Mouse (Mus musculus) ES-Bruce4 (cell line): ENCODE measurements around the gene Lpp. TPM values are rescaled to one million over a fixed set of nuclear protein-coding genes. Genes with fewer than 3 reads are reported as not detected.

ENCODE experiments used
- H3K27ac ChIP-seq: 2 replicates; pipeline ENCODE4 v1.5.1; 2012; ENCODE audit warnings: low read length, inconsistent platforms; ENCODE audit not compliant: insufficient read depth
- H3K27me3 ChIP-seq: 2 replicates; pipeline ENCODE4 v1.6.1; 2012; ENCODE audit warnings: mild to moderate bottlenecking, low read length, inconsistent platforms; ENCODE audit not compliant: control insufficient read depth, poor library complexity, insufficient read depth, severe bottlenecking
- H3K36me3 ChIP-seq: 2 replicates; pipeline ENCODE4 v1.6.1; 2012; ENCODE audit warnings: inconsistent platforms, mild to moderate bottlenecking, low read length, moderate library complexity; ENCODE audit not compliant: control insufficient read depth, poor library complexity, insufficient read depth, severe bottlenecking
- H3K4me1 ChIP-seq: one replicate; pipeline ENCODE4 v1.8.1; 2011; ENCODE audit warnings: low read length; ENCODE audit not compliant: control insufficient read depth, insufficient read depth
- H3K4me3 ChIP-seq: 2 replicates; pipeline ENCODE4 v1.5.1; 2011; ENCODE audit warnings: low read depth, mild to moderate bottlenecking, low read length
- H3K9ac ChIP-seq: 2 replicates; pipeline ENCODE4 v1.6.1; 2012; ENCODE audit warnings: low read depth, mild to moderate bottlenecking, inconsistent platforms; ENCODE audit not compliant: poor library complexity, severe bottlenecking
- H3K9me3 ChIP-seq: replicated peaks from 2 replicates; pipeline ENCODE4 v1.6.1; 2012; ENCODE audit warnings: mild to moderate bottlenecking, low read length, inconsistent platforms; ENCODE audit not compliant: control insufficient read depth, poor library complexity, insufficient read depth, severe bottlenecking
- CTCF ChIP-seq: IDR thresholded peaks from one replicate; pipeline ENCODE4 v1.8.1; 2011; ENCODE audit warnings: low read depth, low read length
- EP300 ChIP-seq: IDR thresholded peaks from 2 replicates; pipeline ENCODE4 v1.6.1; 2011; ENCODE audit warnings: low read depth, low read length; ENCODE audit not compliant: insufficient read depth
- POLR2A ChIP-seq: IDR thresholded peaks from one replicate; pipeline ENCODE4 v1.8.1; 2011; ENCODE audit warnings: low read length; ENCODE audit not compliant: insufficient read depth
- polyA plus RNA-seq: library from polyadenylated mRNA; stranded (reverse); fragments of >200 nt; gene quantifications from 2 replicates; pipeline ENCODE4 v1.2.4, GENCODE M21; 2011; ENCODE audit warnings: low read depth; ENCODE audit not compliant: missing spikeins, insufficient read depth, insufficient read length

Gene Lpp
- polyA plus RNA-seq, 1 experiment, result 48.5 TPM

DNA sequence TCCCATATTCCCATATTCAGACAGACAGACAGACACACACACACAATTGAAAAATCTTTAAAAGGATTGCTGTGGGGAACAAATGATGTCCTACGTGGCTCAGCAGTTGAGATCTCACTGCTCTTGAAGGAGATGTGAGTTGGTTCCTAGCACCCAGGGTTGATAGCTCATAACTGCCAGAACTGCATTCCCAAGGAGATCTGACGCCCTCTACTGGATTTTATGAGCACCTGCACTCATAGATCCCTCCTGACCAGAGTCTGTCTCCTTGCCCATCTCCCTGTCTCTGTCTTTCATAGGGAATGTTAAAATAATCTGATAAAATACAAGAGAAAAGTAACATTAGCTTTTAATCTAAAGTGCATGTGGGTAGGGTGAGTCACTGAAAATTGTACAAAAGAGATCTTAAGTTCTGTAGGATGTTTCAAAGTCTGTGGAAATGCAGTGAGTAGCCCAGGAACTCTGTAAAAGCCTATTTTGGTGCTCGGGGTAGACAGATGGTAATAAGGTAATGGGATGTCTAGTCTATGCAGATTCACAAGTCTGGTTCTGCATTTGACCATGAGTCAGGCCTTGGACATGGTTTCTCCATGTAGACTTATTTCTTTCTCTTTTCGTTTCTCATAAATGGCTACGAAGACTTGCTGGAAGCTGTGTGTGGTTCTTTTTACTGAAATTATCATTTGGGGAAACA is 429.0 kb downstream of the Lpp start:
- Histone ChIP-seq H3K9me3 (no peaks in the 10 kb centered on the region), H3K36me3 (no peaks in the 10 kb centered on the region), H3K9ac (no peak overlapping the region), H3K27ac (no peak overlapping the region), H3K4me3 (no peak overlapping the region), H3K27me3 (no peaks in the 10 kb centered on the region), H3K4me1 (no peaks in the 10 kb centered on the region)
- TF ChIP-seq EP300 (no peak), CTCF (peak; percentile 4)

DNA sequence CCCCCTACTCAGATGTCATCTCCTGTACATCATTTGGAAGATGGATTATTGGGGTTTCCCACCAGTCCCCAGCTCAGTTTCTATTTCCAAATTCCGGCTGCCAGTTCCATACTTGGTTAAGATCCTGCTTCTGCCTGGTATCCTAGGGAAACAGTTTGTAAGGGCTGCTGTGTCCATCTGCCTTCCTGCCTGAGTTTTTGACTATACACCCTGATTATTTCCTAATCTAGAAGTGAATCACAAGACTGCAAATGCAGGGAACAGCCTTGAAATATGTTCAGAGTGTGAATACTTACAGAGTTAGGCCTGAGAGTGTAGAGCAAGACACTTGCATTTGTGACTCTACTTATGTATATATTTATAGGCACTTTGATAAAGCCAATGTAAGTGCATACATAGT is 429.6 kb downstream of the Lpp start:
- Histone ChIP-seq H3K4me1 (no peaks in the 10 kb centered on the region), H3K27me3 (no peaks in the 10 kb centered on the region), H3K9ac (no peak overlapping the region), H3K9me3 (no peaks in the 10 kb centered on the region), H3K4me3 (no peak overlapping the region), H3K36me3 (no peaks in the 10 kb centered on the region), H3K27ac (no peak overlapping the region)
- TF ChIP-seq POLR2A (no peak), CTCF (no peak), EP300 (no peak)

DNA sequence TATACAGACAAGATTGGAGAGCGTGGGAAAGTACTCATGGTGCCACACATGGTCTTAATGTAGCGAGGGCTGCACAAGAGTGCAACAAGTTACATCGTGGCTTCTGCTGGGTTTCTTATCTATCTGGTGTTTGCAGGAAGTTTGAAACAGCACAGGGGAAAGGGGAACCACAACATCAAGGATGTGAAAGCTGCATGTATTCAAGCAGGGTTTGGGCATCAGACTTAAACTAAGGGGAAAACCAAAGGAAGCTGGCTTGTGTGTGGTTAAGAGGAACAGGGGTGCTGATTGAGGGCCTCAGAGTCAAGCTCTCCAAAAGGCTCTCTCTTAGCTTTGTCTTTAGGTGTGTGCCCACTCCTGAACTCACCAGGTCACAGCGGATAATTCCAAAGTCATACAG is 433.1 kb downstream of the Lpp start:
- Histone ChIP-seq H3K36me3 (no peaks in the 10 kb centered on the region), H3K9me3 (peaks cover 14% of the 10 kb centered on the region), H3K9ac (no peak overlapping the region), H3K27me3 (no peaks in the 10 kb centered on the region), H3K4me1 (no peaks in the 10 kb centered on the region), H3K27ac (no peak overlapping the region), H3K4me3 (no peak overlapping the region)
- TF ChIP-seq CTCF, result no peak
- no peak for TF ChIP-seq EP300
- TF ChIP-seq POLR2A, result no peak

DNA sequence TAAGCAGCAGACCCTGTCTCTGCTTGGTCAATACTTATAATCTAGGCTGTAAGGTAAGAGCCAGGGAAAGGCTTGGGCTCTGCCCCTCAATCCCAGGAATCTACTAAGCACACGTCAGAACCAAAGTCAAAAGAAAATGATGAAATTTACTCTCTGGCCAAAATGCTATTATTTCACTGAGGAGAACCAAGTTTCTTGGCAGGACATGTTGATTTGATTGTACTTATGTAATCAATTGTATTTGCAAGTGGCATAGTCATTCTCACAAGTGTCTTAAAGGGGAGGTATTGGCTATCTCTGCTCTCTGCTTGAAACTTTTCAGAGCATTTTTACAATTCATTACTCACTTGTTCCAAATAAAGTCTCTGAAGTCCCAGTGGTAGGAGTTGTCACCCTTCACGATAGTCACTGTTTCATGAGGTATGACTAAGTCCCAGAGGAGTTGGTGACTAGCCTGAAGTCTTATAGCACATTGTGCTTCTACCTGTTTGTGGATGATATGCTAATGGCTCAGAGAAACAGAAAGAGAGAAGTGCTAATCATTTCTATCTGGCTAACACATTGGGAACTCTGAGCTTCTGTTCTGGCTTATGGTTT is 435.0 kb downstream of the Lpp start:
- Histone ChIP-seq H3K9me3 (peaks cover 14% of the 10 kb centered on the region), H3K4me1 (no peaks in the 10 kb centered on the region), H3K36me3 (no peaks in the 10 kb centered on the region), H3K4me3 (no peak overlapping the region), H3K27ac (no peak overlapping the region), H3K9ac (no peak overlapping the region), H3K27me3 (no peaks in the 10 kb centered on the region)
- TF ChIP-seq POLR2A, result no peak
- TF ChIP-seq CTCF, result no peak
- TF ChIP-seq EP300, result no peak

DNA sequence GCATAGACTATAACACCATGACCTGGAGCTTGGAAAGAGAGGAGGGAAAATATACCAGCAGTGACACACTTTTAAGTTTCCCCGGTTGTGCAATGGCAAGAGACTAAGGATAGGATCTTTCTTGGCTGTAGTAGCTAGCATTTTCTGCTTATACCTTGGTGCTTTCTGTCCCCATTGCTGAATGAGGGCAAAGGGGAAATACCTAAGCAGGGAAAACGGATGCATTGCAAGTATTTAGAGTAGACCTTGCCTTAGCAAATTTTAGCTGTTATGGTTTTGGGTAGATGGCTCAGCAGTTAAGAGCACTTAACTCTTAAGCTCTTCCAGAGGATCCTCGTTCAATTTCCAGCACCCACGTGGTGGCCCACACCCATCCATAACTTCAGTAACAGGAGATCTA is 436.6 kb downstream of the Lpp start:
- Histone ChIP-seq H3K4me1 (no peaks in the 10 kb centered on the region), H3K36me3 (no peaks in the 10 kb centered on the region), H3K9ac (no peak overlapping the region), H3K9me3 (peaks cover 14% of the 10 kb centered on the region), H3K4me3 (no peak overlapping the region), H3K27me3 (no peaks in the 10 kb centered on the region), H3K27ac (no peak overlapping the region)
- TF ChIP-seq EP300 (no peak), CTCF (no peak), POLR2A (no peak)

DNA sequence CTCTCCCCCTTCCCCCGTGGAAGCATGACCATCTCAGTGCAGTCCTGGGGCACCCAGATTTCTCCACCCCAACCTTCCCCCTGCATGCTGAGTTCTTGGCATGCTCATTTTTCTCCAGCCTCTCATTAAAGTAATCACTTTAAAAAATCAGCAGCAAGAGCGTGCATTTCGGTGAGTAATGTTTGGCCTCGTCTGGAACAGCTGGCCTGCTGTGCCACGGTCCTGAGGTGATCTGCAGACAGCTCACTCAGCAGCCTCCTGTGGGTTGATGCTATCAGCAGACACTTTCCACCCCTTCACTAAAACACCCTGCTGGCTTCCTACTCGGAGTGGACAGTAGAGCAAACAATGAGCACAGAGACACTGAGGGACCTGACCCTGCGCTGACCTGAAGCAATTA is 437.6 kb downstream of the Lpp start:
- TF ChIP-seq EP300 (no peak), POLR2A (no peak), CTCF (no peak)
- Histone ChIP-seq H3K9ac (no peak overlapping the region), H3K27me3 (no peaks in the 10 kb centered on the region), H3K4me1 (no peaks in the 10 kb centered on the region), H3K9me3 (peaks cover 14% of the 10 kb centered on the region), H3K36me3 (no peaks in the 10 kb centered on the region), H3K27ac (no peak overlapping the region), H3K4me3 (no peak overlapping the region)
